ENCODE assay signal across 7 mouse cellular contexts in the genomic region with DNA sequence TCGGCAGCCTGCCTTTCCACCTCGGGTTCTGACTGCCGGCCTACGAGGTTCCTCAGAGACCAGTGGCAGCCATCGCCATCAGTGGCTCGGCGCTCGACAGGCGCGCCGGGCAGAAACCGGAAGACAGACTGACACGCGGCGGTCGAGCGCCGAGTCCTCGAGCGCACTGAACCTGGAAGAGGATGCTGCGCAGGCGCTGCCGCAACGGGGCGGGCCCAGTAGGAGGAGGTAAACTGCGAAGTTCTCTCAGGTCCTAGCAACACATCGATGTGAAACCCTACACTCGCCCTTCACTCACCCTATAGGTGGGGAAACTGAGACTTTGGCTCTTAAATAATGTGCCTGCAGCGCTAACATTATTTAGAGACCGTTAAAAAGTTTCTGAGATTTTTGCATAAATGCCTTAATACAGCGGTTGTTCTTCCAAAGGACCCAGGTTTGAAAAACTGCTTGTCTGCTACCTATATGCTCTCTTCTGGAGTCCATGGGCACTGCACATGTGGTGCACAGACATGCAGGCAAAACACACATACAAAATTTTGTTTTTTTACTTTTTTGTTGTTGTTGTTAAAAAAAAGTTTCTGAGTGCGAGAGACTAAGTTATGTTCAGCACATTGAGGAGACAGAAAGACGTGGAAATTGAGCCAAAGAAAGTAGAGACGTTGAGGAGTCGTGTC. TPM values are rescaled to one million over a fixed set of nuclear protein-coding genes. Genes with fewer than 3 reads are reported as not detected.
DNase-seq lines count a peak whose midpoint lies in the region; ATAC-seq lines count a peak whose summit lies in the region.

A gene (minus strand): TSS at position 153 of the 677 bp plus-strand sequence.

- H3K9ac ChIP-seq in embryonic facial prominence, embryonic 12.5 days, result peak within 1 kb of the TSS; percentile 90
- peak within 1 kb of the TSS; percentile 75 for H3K9ac ChIP-seq in limb, embryonic 11.5 days (ENCODE audit: low read length)
- peak within 1 kb of the TSS; percentile 87 for H3K9ac ChIP-seq in midbrain, embryonic 14.5 days (replicated peaks; ENCODE audit: low read length)

- peak within 1 kb of the TSS; percentile 70 for H3K27ac ChIP-seq in embryonic facial prominence, embryonic 12.5 days
- no peak within 1 kb of the TSS for H3K27ac ChIP-seq in limb, embryonic 11.5 days (replicated peaks; ENCODE audit: low read depth, low read length)
- H3K27ac ChIP-seq in midbrain, embryonic 14.5 days (replicated peaks; ENCODE audit: low read depth, low read length), result peak within 1 kb of the TSS; percentile 91

- H3K4me3 ChIP-seq in embryonic facial prominence, embryonic 12.5 days, result peak within 1 kb of the TSS; percentile 85
- H3K4me3 ChIP-seq in limb, embryonic 11.5 days (ENCODE audit: low read depth, low read length), result peak within 1 kb of the TSS; percentile 61
- peak within 1 kb of the TSS; percentile 85 for H3K4me3 ChIP-seq in midbrain, embryonic 14.5 days (replicated peaks; ENCODE audit: low read depth, low read length)

- WGBS in embryonic facial prominence, embryonic 12.5 days, result 10% methylated on average over 35 of the region's 35 CpGs
- 11% methylated on average over 35 of the region's 35 CpGs for WGBS in limb, embryonic 11.5 days
- WGBS in midbrain, embryonic 14.5 days, result 10% methylated on average over 35 of the region's 35 CpGs

- no peaks in the 10 kb centered on the region for H3K27me3 ChIP-seq in embryonic facial prominence, embryonic 12.5 days
- H3K27me3 ChIP-seq in limb, embryonic 11.5 days (ENCODE audit: control insufficient read depth, insufficient read depth, low read length), result no peaks in the 10 kb centered on the region
- H3K27me3 ChIP-seq in midbrain, embryonic 14.5 days (ENCODE audit: control insufficient read depth, insufficient read depth, low read length), result no peaks in the 10 kb centered on the region

- peak; percentile 95 for ATAC-seq in embryonic facial prominence, embryonic 12.5 days (ENCODE audit: insufficient number of reproducible peaks, insufficient read depth, low FRiP score, low TSS enrichment)
- peak; percentile 94 for ATAC-seq in limb, embryonic 11.5 days (ENCODE audit: insufficient number of reproducible peaks, low FRiP score, low TSS enrichment, low read depth)
- ATAC-seq in midbrain, embryonic 14.5 days (ENCODE audit: low FRiP score, low TSS enrichment), result peak; percentile 94

- no peaks in the 10 kb centered on the region for H3K9me3 ChIP-seq in embryonic facial prominence, embryonic 12.5 days
- no peaks in the 10 kb centered on the region for H3K9me3 ChIP-seq in limb, embryonic 11.5 days (ENCODE audit: control insufficient read depth, low read length)
- no peaks in the 10 kb centered on the region for H3K9me3 ChIP-seq in midbrain, embryonic 14.5 days (ENCODE audit: control insufficient read depth, low read length)

- peaks cover 5% of the 10 kb centered on the region for H3K4me1 ChIP-seq in embryonic facial prominence, embryonic 12.5 days
- H3K4me1 ChIP-seq in limb, embryonic 11.5 days (ENCODE audit: control insufficient read depth, insufficient read depth, low read length), result peaks cover 6% of the 10 kb centered on the region; the same call in 1 of the 2 replicates
- peaks cover 11% of the 10 kb centered on the region for H3K4me1 ChIP-seq in midbrain, embryonic 14.5 days (ENCODE audit: control insufficient read depth, insufficient read depth, low read length)

- peak within 1 kb of the TSS; percentile 83 for H3K4me2 ChIP-seq in embryonic facial prominence, embryonic 12.5 days (replicated peaks)
- H3K4me2 ChIP-seq in limb, embryonic 11.5 days (ENCODE audit: low read depth, severe bottlenecking), result peak within 1 kb of the TSS; percentile 92
- H3K4me2 ChIP-seq in midbrain, embryonic 14.5 days (ENCODE audit: low read length), result peak within 1 kb of the TSS; percentile 94

- H3K36me3 ChIP-seq in embryonic facial prominence, embryonic 12.5 days, result peaks cover 11% of the 10 kb centered on the region
- peaks cover 3% of the 10 kb centered on the region; the same call in 1 of the 2 replicates for H3K36me3 ChIP-seq in limb, embryonic 11.5 days (ENCODE audit: control insufficient read depth, insufficient read depth, low read length)
- H3K36me3 ChIP-seq in midbrain, embryonic 14.5 days (ENCODE audit: control insufficient read depth, insufficient read depth, low read length), result peaks cover 4% of the 10 kb centered on the region; the same call in 1 of the 2 replicates

- peak; percentile 92 for DNase-seq in adrenal gland, postnatal 25 days
- peak; percentile 99 for DNase-seq in heart, adult 11 months
- DNase-seq in kidney, adult 18-20 months, result peak; percentile 91
- DNase-seq in limb, embryonic 11.5 days (ENCODE audit: low spot score), result peak; percentile 96
- peak; percentile 97 for DNase-seq in midbrain, embryonic 14.5 days
- DNase-seq in spleen, adult 18-20 months, result peak; percentile 83 to 89

RNA-seq across cellular contexts. Expression of the gene that starts here (rescaled TPM):
- total RNA-seq in adrenal gland, postnatal 25 days (2021), result 16.5 and 19.9 TPM in 2 replicates
- 33.0 and 35.6 TPM in 2 replicates for polyA plus RNA-seq in embryonic facial prominence, embryonic 12.5 days (2016; fragmentation: Nextera tagmentation; extraction: Ambion mirVana)
- polyA plus RNA-seq in limb, embryonic 11.5 days (2014; fragmentation: Nextera tagmentation; extraction: Ambion mirVana), result 16.8 and 17.1 TPM in 2 replicates
- 18.4 and 28.5 TPM in 2 replicates for polyA plus RNA-seq in midbrain, embryonic 14.5 days (2014; fragmentation: Nextera tagmentation; extraction: Ambion mirVana)
